Comparison of ENCODE assay signal across 8 mouse cellular contexts in the genomic region with DNA sequence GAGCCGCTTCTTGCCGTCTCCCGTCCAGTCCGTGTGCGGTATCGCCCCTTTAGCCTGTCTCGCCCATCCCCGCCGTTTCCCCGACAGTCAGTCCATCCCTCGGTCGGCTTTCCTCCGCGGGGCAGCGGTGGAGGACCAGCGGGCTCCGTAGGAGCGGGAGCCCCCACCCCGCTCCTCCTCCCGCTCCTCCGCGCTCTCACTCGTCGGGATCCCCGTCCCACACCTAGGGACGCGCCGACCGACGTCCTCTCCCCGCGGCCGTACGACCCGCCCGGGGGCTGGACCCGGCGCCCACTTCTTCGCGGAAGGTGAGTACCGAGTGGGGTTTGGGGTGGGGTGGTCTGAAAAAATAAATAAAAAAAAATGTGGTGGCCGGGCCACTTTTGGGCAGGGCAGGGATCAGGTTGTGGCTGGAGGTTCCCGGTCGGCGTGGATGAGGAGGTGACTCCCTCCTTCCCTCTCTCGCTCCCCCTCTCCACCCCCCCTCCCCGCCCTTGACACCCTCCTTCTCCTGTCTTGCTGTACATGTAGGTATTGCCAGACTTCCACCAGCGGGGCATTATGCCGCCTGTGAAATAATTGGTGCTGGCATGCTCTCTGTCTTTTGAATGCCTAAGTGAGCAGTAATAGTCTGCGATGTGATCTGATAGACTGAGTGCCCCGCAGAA. TPM values are rescaled to one million over a fixed set of nuclear protein-coding genes. Genes with fewer than 3 reads are reported as not detected.
DNase-seq lines count a peak whose midpoint lies in the region; ATAC-seq and TF ChIP-seq lines count a peak whose summit lies in the region.

No protein-coding gene starts in this region.

- intact Hi-C loops in left cerebral cortex, postnatal 4 days (cut with DNase I) = loop anchor here (5.0 kb wide), 2 partner anchors 86 to 89 kb away; no protein-coding TSS in a partner anchor

- H3K4me2 ChIP-seq in heart, postnatal 0 days (ENCODE audit: low read depth, low read length) = peak overlapping the region; percentile 85

- H3K27ac ChIP-seq in heart, postnatal 0 days (ENCODE audit: low read depth) = peak overlapping the region; percentile 96
- H3K27ac ChIP-seq in midbrain, embryonic 10.5 days (replicated peaks) = peak overlapping the region; percentile 94

- DNase-seq in kidney, adult 11 months = peak; percentile 52
- no peak for DNase-seq in kidney, postnatal 10 days
- peak; percentile 45 for DNase-seq in ES-CJ7 (ENCODE audit: low read depth, low spot score)
- DNase-seq in cerebellum, adult 9-11 months = peak; percentile 84
- DNase-seq in heart, postnatal 0 days (ENCODE audit: low spot score) = no peak
- peak; percentile 72 for DNase-seq in left cerebral cortex, postnatal 4 days
- DNase-seq in midbrain, embryonic 10.5 days (ENCODE audit: low spot score) = no peak
- no peak for DNase-seq in ovary, postnatal 14 days (ENCODE audit: low spot score)

- peaks cover 9% of the 10 kb centered on the region; the same call in 1 of the 2 replicates for H3K4me1 ChIP-seq in heart, postnatal 0 days (ENCODE audit: control insufficient read depth, insufficient read depth)
- peaks cover 34% of the 10 kb centered on the region for H3K4me1 ChIP-seq in midbrain, embryonic 10.5 days

- WGBS in heart, postnatal 0 days = under 1% methylated on average over 50 of the region's 51 CpGs
- WGBS in midbrain, embryonic 10.5 days = under 1% methylated on average over 51 of the region's 51 CpGs

- H3K9me3 ChIP-seq in heart, postnatal 0 days (replicated peaks; ENCODE audit: control insufficient read depth, low read length) = no peaks in the 10 kb centered on the region
- no peaks in the 10 kb centered on the region for H3K9me3 ChIP-seq in midbrain, embryonic 10.5 days (replicated peaks)

- TF ChIP-seq CTCF in heart, postnatal 0 days (IDR thresholded peaks at IDR 0.05; ENCODE audit: low read depth) = no peak

- H3K4me3 ChIP-seq in heart, postnatal 0 days (ENCODE audit: low read depth, low read length) = peak overlapping the region; percentile 71
- peak overlapping the region; percentile 88 for H3K4me3 ChIP-seq in midbrain, embryonic 10.5 days

- H3K27me3 ChIP-seq in heart, postnatal 0 days (ENCODE audit: control insufficient read depth, insufficient read depth, low read length) = no peaks in the 10 kb centered on the region
- peaks cover 41% of the 10 kb centered on the region for H3K27me3 ChIP-seq in midbrain, embryonic 10.5 days (ENCODE audit: low read depth, poor library complexity, severe bottlenecking)

- no peaks in the 10 kb centered on the region for H3K36me3 ChIP-seq in heart, postnatal 0 days (replicated peaks; ENCODE audit: control insufficient read depth, insufficient read depth, low read length)
- H3K36me3 ChIP-seq in midbrain, embryonic 10.5 days = no peaks in the 10 kb centered on the region

- peak; percentile 2; the same call in 1 of the 2 replicates for ATAC-seq in heart, postnatal 0 days (ENCODE audit: insufficient read depth, low read depth)

- no peak for TF ChIP-seq EP300 in heart, postnatal 0 days (IDR thresholded peaks at IDR 0.05; ENCODE audit: low read depth)

- H3K9ac ChIP-seq in heart, postnatal 0 days (replicated peaks; ENCODE audit: low read depth, low read length) = peak overlapping the region; percentile 70

RNA-seq across cellular contexts. Expression of a gene that starts 0.5 kb away (rescaled TPM):
- 27.5 and 33.3 TPM in 2 replicates for total RNA-seq in heart, postnatal 0 days (2014; rRNA removed; ENCODE audit: low replicate concordance)
- 33.5 and 33.8 TPM in 2 replicates for polyA plus RNA-seq in heart, postnatal 0 days (2015; fragmentation: Nextera tagmentation; extraction: Ambion mirVana)
- 10 to 100 TPM; 28.2 to 30.9 TPM for total RNA-seq in left cerebral cortex, postnatal 4 days (2021)
- polyA plus RNA-seq in midbrain, embryonic 10.5 days (2016; fragmentation: Nextera tagmentation; extraction: Ambion mirVana) = 30.3 and 36.7 TPM in 2 replicates

Comparison
In these comparisons a context has a peak if more than half of its experiments do, and no peak if none do; other contexts are left out.
1. DNase-seq: peak in kidney, adult 11 months (single experiment), ES-CJ7 (single experiment), cerebellum, adult 9-11 months (single experiment) and left cerebral cortex, postnatal 4 days (single experiment); none in kidney, postnatal 10 days (single experiment), heart, postnatal 0 days (single experiment), midbrain, embryonic 10.5 days (single experiment) and ovary, postnatal 14 days (single experiment).